Mouse (Mus musculus) testis, adult 2 months (tissue): ENCODE results near the gene Adam12. TPM values are rescaled to one million over a fixed set of nuclear protein-coding genes. Genes with fewer than 3 reads are reported as not detected.

ENCODE experiments used
- H3K27ac ChIP-seq: fragments of 200-500 bp; 2 replicates; pipeline ENCODE4 v1.5.1; 2012; ENCODE audit warnings: low read depth, low read length; ENCODE audit not compliant: control insufficient read depth, insufficient read depth
- H3K27me3 ChIP-seq: fragments of 200-500 bp; 2 replicates; pipeline ENCODE4 v1.6.1; 2012; ENCODE audit warnings: mild to moderate bottlenecking, low read length, moderate library complexity; ENCODE audit not compliant: control insufficient read depth, insufficient read depth
- H3K36me3 ChIP-seq: fragments of 200-500 bp; 2 replicates; pipeline ENCODE4 v1.6.1; 2012; ENCODE audit warnings: mild to moderate bottlenecking, low read length; ENCODE audit not compliant: control insufficient read depth, insufficient read depth
- H3K4me1 ChIP-seq: fragments of 200-500 bp; 2 replicates; pipeline ENCODE4 v1.6.1; 2012; ENCODE audit warnings: low read length; ENCODE audit not compliant: control insufficient read depth, insufficient read depth
- H3K4me3 ChIP-seq: fragments of 200-500 bp; 2 replicates; pipeline ENCODE4 v1.5.1; 2012; ENCODE audit warnings: low read depth, mild to moderate bottlenecking, low read length, moderate library complexity, mixed read lengths; ENCODE audit not compliant: control insufficient read depth
- CTCF ChIP-seq: fragments of 200-500 bp; IDR thresholded peaks from 2 replicates; pipeline ENCODE4 v1.5.1; 2012; ENCODE audit warnings: low read depth, mild to moderate bottlenecking, inconsistent platforms, low read length, moderate library complexity; ENCODE audit not compliant: control insufficient read depth, insufficient read depth, insufficient replicate concordance
- POLR2A ChIP-seq: fragments of 200-500 bp; IDR thresholded peaks from 2 replicates; pipeline ENCODE4 v1.6.1; 2012; ENCODE audit warnings: low read depth, mild to moderate bottlenecking, inconsistent platforms, low read length, moderate library complexity; ENCODE audit not compliant: control insufficient read depth
- polyA plus RNA-seq: library from polyadenylated mRNA; depleted of rRNA; stranded (reverse); fragments of >200 nt; gene quantifications from 2 replicates; pipeline ENCODE4 v1.2.3, GENCODE M21; 2012

The Adam12 gene
- polyA plus RNA-seq, 1 experiment, result 0.51 TPM

DNA sequence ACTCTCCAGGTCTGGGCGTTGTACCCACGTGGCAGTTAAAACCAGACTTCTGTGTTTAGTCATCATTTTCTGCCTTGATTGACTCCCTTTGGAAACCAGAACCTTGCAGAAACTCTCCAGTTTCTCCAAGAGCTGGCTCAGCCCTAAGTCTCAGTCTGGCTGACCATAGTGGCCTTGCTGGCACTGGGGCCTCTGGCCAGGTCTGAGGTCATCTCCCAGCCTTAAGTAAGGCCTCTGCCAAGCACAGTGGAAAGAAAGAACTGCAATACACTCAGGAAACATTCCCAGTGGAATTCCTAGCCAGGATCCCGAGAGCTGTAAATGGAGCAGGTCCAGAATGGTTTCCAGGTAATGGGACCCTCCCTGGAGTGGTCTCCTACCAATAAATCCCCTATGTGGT, 303.0 kb downstream of the Adam12 start:
- Histone ChIP-seq H3K27ac (no peak overlapping the region), H3K27me3 (no peaks in the 10 kb centered on the region), H3K4me1 (no peaks in the 10 kb centered on the region), H3K4me3 (no peak overlapping the region), H3K36me3 (no peaks in the 10 kb centered on the region)
- no peak for TF ChIP-seq POLR2A
- TF ChIP-seq CTCF, result no peak

DNA sequence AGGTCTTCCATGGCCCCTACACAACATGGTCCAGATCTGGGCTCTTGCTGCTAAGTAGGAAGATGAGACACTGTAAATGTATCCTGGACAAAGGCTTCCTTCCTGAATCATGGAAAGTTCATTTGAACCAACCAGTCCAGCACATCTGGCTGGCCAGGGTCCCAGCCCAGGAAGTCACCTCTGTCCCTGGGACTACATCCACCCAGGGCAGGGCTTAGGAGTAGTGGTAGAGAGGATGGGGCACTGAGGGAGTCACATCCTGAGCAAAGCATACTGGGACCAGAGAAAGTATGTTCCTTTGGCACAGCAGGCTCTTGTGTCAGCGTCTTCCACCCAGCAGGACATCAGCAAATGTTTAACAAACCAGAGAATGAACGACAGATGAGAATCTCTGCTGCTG, 306.2 kb downstream of the Adam12 start:
- H3K27me3 ChIP-seq, result no peaks in the 10 kb centered on the region
- H3K36me3 ChIP-seq, result no peaks in the 10 kb centered on the region
- H3K4me1 ChIP-seq, result no peaks in the 10 kb centered on the region
- TF ChIP-seq POLR2A (no peak), CTCF (no peak)
- no peak overlapping the region for H3K4me3 ChIP-seq
- no peak overlapping the region for H3K27ac ChIP-seq

DNA sequence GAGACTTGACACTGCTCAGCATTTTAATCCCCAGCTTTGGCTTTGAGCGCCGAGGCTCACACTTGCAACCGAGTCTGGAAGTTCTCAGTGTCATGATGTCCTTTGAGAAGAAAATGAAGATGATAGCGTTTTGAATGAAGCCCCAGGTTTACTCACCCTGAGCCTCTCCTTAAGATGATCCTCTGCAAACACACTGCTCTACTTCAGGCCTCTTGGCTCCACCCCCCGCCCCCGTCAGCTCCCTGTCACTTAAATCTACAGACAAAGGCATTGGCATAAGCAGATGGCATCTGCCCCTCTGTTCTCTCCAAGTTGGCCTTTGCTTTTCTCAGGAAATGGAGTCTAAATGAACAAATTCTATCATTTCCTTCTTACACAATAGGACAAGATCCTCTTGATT, 308.0 kb downstream of the Adam12 start:
- TF ChIP-seq CTCF, result no peak
- no peak for TF ChIP-seq POLR2A
- H3K4me1 ChIP-seq, result 0 out of 2 replicates have a peak, but pooled peaks cover 3% of the 10 kb centered on the region

DNA sequence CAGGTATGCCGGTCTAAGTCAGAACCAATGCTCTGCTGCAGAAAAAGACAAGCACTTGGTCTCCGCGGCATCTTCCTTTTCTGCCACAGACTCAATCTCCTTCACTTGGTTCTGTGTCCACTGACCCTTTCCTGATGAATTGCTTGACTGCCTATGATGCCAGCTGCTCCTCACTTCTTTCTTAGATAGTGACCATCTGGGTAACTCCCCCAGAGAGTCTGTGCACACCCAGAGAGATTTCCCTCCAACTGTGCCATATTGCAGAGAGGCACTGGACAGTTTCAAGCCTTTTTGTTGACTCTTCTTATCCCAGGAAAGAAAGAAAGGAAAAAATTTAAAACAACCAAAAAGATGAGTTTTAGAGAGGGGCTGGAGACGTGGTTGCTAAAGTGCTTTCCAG, 310.7 kb downstream of the Adam12 start:
- H3K36me3 ChIP-seq, result no peaks in the 10 kb centered on the region
- 0 out of 2 replicates have a peak, but pooled peaks cover 3% of the 10 kb centered on the region for H3K4me1 ChIP-seq
- H3K27me3 ChIP-seq, result no peaks in the 10 kb centered on the region
- TF ChIP-seq CTCF (no peak), POLR2A (no peak)
- H3K4me3 ChIP-seq, result no peak overlapping the region
- no peak overlapping the region for H3K27ac ChIP-seq

More for the DNA sequence above, 308.0 kb downstream of the Adam12 start:
- Histone ChIP-seq H3K36me3 (no peaks in the 10 kb centered on the region), H3K27ac (no peak overlapping the region), H3K4me3 (no peak overlapping the region), H3K27me3 (no peaks in the 10 kb centered on the region)

DNA sequence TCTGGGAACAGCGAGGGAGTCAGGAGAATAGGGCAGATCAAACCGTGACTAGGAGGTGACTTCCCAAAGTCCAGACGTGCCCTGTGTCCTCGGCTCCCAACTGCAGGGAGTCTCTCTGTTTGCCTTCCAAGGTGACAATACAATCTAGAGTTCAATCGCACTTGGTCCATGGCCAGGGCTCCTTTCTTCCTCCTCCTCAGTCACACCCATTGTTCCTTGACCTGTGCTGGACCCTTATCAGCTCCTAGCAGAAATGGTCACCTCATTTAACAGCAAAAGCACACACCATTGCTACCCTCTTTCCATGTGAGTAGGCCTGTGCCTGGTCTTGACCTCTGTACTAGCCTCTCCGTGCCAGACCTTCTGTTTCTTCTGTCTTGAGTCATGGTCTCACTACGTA, 311.2 kb downstream of the Adam12 start:
- H3K27ac ChIP-seq, result no peak overlapping the region; the same call in 1 of the 2 replicates
- TF ChIP-seq CTCF (no peak), POLR2A (no peak)
- H3K27me3 ChIP-seq, result no peaks in the 10 kb centered on the region
- 0 out of 2 replicates have a peak, but pooled peaks cover 3% of the 10 kb centered on the region for H3K4me1 ChIP-seq
- H3K4me3 ChIP-seq, result no peak overlapping the region
- no peaks in the 10 kb centered on the region for H3K36me3 ChIP-seq

DNA sequence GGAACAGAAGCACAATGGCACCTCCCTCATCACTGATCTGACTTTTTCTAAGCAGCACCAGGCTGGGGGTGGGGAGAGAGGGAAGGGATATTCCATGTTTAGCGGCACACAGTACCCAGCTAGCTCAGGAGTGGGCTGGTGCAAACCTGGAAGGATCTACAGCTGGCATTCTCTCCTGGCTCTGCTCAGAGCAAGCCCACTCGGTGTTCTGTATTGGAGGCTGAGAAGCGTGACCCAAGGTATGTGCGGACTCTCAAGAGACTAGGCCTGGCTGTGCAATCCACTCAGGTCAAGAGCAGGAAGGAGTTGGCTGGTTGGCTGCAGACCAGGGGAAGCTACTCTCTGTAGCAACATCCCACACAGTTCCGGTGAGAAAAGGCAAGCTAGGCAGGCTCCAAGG, 312.0 kb downstream of the Adam12 start:
- no peak overlapping the region for H3K4me3 ChIP-seq
- H3K27ac ChIP-seq, result no peak overlapping the region
- no peaks in the 10 kb centered on the region for H3K27me3 ChIP-seq
- H3K4me1 ChIP-seq, result 0 out of 2 replicates have a peak, but pooled peaks cover 3% of the 10 kb centered on the region
- TF ChIP-seq CTCF (no peak), POLR2A (no peak)
- H3K36me3 ChIP-seq, result no peaks in the 10 kb centered on the region

DNA sequence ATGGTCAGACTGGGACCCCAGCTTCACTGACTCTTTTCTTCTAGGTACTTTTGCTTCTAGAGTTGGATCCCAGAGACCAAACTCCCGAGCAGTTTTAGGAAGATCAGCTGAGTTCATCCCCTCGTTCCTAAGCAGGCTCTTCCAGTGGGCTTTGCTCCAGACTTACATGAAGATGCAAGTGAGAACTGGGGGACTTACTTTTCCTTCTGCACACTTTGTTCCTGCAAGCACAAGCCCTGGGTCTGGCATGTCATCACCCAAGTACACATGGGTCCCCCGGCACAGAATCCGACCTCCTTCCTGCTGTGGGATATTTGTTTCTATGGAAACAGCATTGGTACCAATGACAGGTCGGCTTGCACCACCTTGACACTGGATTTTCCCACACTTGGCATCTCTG, 312.6 kb downstream of the Adam12 start:
- no peak overlapping the region for H3K27ac ChIP-seq
- 0 out of 2 replicates have a peak, but pooled peaks cover 3% of the 10 kb centered on the region for H3K4me1 ChIP-seq
- H3K4me3 ChIP-seq, result no peak overlapping the region
- TF ChIP-seq POLR2A, result no peak
- TF ChIP-seq CTCF, result no peak
- no peaks in the 10 kb centered on the region for H3K36me3 ChIP-seq
- no peaks in the 10 kb centered on the region for H3K27me3 ChIP-seq

DNA sequence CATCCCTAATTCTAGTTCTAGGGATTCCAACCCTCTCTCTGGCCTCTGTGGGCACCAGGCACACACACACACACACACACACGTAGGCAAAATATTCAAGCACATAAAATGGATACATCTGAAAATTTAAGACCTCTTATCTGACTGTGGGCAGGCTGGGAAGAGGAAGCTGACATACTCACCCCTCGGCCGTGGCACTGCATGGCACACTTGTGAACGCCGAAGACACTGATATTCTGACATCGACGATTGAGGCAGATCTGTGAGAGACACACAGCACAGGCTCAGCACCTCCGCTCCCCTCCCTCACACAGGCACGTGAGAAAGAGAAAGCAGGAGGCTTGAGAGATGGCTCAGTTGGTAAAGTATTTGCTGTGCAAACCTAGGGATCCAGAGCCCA, 315.7 kb downstream of the Adam12 start:
- TF ChIP-seq POLR2A, result no peak
- TF ChIP-seq CTCF, result no peak
- Histone ChIP-seq H3K4me1 (0 out of 2 replicates have a peak, but pooled peaks cover 3% of the 10 kb centered on the region), H3K27ac (no peak overlapping the region), H3K4me3 (no peak overlapping the region), H3K27me3 (no peaks in the 10 kb centered on the region), H3K36me3 (no peaks in the 10 kb centered on the region)
